Mouse (Mus musculus): ENCODE measurements around the gene Hist1h1d.
"Not testable (repeated sequence)": the region's sequence is repeated elsewhere in the genome, so short reads cannot be mapped to it uniquely, and the experiment has no call there.

Gene Hist1h1d

GRCm38 (mm10) chr13:23530181-23530900 lies 22.7 kb upstream of the Hist1h1d start:
- peak; percentile 58 to 63 for DNase-seq

- peak; percentile 97 to 98 for DNase-seq
These were observed 21.9 kb upstream of the Hist1h1d start, which contains the start of gene Hist1h4h for GRCm38 (mm10) chr13:23530901-23531875. Gene Hist1h4h (plus strand): TSS chr13:23531050.

DNA sequence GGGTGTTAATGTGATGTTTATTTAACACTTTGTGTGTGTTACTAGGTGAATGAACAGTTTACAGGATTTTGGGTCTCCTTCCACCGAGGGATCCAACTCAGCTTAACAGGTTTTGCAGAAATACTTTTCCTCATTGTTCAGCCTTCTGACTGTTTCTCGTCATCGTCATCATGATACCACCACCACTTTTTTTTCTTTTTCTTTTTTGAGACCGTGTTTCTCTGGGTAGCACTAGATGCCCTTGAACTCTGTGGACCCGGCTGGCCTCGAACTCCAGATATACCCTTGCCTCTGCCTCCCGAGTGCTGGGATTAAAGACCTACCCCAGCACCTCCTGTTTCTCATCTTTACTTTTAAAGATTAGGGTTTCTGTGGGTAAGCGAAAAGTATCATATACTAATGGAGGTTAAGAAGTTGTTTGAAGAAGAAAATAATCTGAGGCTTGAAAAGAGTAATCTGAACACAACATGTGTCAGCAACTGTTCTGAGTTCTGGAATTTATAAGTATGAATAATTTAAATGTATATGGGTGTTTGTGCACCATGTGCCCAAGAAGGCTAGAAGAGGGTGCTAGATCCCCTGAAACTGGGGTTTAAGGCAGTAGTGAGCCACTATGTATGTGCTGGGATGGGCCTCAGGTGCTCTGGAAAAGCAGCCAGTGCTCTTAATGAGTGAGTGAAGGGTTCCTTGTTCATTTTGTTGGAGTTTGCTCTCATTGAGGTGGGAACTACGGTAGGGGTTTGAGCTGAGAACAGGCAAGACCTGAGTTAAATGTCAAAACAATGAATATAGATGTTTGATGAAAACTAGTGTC lies 20.6 kb upstream of the Hist1h1d start:
- no peak for DNase-seq

- peak; percentile 30 to 46 for DNase-seq
These were observed 19.3 kb upstream of the Hist1h1d start, which contains the start of gene Hist1h2af for GRCm38 (mm10) chr13:23533560-23534367. Gene Hist1h2af (plus strand): TSS chr13:23533906.

GRCm38 (mm10) chr13:23534368-23535131 lies 18.5 kb upstream of the Hist1h1d start:
- peak in 1 of 2 experiments; percentile 17 for DNase-seq

GRCm38 (mm10) chr13:23535137-23536075 lies 17.7 kb upstream of the Hist1h1d start, which contains the start of gene Hist1h3g:
Gene Hist1h3g (plus strand): TSS chr13:23535422.
- DNase-seq, result peak; percentile 82 to 88

- no peak for DNase-seq
These were observed 16.8 kb upstream of the Hist1h1d start for GRCm38 (mm10) chr13:23536076-23536822.

DNA sequence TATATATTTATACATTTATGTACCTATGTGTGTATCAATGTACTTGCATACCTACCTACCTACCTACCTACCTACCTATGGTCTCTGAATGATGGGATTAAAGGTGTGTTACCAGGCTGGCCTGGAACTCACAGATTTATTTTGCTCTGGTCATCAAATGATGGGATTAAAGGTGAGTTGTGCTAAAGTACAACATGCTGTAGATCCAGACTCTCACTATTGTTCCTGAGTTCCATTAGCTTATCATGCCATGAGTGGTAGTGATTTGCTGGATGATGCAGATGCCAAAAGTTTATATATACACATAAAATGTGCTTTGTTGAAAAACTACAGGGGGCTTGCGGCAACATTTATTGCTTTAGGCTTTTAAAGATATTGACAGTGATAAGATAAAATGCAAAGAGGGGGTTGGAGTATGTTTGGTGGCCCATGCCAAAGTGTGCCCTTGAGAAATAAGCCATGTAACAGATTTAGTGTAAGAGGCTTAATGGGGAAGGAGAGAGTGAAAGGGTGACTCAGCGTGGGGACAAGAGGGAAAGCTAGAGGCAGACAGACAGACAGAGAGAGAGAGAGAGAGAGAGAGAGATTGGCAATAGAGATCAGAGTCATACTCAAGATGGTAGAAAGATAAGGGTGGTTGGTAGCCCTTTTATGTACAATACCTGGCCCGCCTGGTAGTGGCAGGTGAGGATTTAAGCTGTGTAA lies 15.9 kb upstream of the Hist1h1d start:
- no peak for DNase-seq

GRCm38 (mm10) chr13:23538249-23538648 lies 14.8 kb upstream of the Hist1h1d start:
- no peak for DNase-seq

DNA sequence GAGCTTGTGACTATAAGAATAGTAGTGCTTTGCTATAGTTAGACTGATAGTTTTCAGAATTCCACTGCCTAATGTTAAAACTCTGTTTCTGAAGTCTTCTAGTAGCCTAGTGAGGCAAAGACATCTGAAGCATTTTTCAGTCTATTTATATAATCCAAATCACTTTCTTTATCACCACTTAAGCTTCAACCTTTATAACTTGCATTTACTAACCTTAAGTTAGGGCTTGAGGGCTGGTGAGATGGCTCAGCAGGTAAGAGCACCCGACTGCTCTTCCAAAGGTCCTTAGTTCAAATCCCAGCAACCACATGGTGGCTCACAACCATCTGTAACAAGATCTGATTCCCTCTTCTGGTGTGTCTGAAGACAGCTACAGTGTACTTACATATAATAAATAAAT lies 13.2 kb upstream of the Hist1h1d start:
- not testable (repeated sequence) for DNase-seq

DNA sequence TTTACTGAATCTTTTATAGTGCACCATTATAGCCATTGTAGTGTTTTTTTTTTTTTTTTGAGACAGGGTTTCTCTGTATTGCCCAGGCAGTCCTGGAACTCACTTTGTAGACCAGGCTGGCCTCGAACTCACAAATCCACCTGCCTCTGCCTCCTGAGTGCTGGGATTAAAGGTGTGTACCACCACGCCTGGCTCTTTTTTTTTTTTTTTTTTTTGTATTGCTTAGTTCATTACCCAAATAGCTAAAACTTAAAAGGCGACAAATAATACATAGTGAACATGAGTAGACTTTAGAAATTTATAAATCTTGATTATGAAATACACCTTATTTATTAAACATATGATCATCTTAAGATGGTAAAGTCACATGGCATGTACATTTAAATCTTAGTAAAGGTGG lies 11.6 kb upstream of the Hist1h1d start:
- DNase-seq, result no peak

DNA sequence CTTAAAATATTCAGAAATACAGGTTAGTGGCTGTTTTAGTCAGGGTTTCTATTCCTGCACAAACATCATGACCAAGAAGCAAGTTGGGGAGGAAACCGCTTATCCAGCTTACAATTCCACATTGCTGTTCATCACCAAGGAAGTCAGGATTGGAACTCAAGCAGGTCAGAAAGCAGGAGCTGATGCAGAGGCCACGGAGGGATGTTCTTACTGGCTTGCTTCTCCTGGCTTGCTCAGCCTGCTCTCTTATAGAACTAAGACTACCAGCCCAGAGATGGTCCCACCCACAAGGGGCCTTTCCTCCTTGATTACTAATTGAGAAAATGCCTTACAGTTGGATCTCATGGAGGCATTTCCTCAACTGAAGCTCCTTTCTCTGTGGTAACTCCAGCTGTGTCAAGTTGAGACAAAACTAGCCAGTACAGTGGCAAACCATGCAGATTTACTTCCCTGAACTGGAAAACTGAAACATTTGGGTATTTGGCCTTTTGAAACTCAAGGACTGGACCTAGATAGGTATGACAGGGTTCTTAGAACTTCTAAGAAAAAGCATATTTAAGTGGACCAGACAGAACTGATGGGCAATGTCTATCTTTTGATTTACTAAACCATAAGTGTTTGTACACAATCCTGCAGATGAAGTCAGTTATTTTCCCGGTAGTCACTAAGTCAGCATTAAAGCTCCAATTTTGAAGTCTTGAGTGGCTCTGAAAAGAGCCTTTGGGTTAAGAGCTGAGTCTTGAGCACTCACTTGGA lies 10.7 kb upstream of the Hist1h1d start:
- not testable (repeated sequence) for DNase-seq

- peak; percentile 74 to 84 for DNase-seq
These were observed 10.0 kb upstream of the Hist1h1d start, which contains the start of gene Hist1h2bh for GRCm38 (mm10) chr13:23542999-23543607. Gene Hist1h2bh (minus strand): TSS chr13:23543392.

- DNase-seq, result peak; percentile 62 to 70
These were observed 8.9 kb upstream of the Hist1h1d start, which contains the start of gene Hist1h3f for GRCm38 (mm10) chr13:23543965-23544786. Gene Hist1h3f (plus strand): TSS chr13:23544052.

DNA sequence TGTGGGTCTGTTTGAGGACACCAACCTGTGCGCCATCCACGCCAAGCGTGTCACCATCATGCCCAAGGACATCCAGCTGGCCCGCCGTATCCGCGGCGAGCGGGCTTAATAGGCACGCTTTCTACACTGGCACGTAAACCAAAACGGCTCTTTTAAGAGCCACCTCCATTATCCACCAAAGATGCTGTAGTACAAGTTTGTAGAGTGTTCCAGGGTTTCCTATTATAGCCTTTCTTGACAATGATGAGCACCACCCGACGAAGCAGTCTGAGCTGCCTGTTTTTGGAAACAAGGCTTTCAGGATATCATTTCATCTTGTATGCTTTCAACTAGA lies 8.3 kb upstream of the Hist1h1d start:
- DNase-seq, result not testable (repeated sequence)

- no peak for DNase-seq
These were observed 6.4 kb upstream of the Hist1h1d start for GRCm38 (mm10) chr13:23546694-23547093.

All from lung, adult 18-20 months (tissue).